Mouse (Mus musculus) stomach, embryonic 14.5 days (tissue): ENCODE data around the gene Susd6. TPM values are rescaled to one million over a fixed set of nuclear protein-coding genes. Genes with fewer than 3 reads are reported as not detected.

Experiments used
- ATAC-seq: fragments of 200-750 bp; cut with Nextera tagmentation; 2 replicates; pipeline ENCODE4 v1.8.0; 2017; ENCODE audit warnings: low read depth, moderate TSS enrichment; ENCODE audit not compliant: insufficient number of reproducible peaks, insufficient read depth, low FRiP score
- H3K27ac ChIP-seq: fragments of 300-500 bp; sonication (generic); 2 replicates; pipeline ENCODE4 v1.5.1; 2014; ENCODE audit warnings: mild to moderate bottlenecking, low read length, moderate library complexity, mixed read lengths
- H3K27me3 ChIP-seq: fragments of 300-500 bp; sonication (generic); 2 replicates; pipeline ENCODE4 v1.6.1; 2014; ENCODE audit warnings: low read length, control low read depth, mixed read lengths; ENCODE audit not compliant: control insufficient read depth, insufficient read depth
- H3K36me3 ChIP-seq: fragments of 300-500 bp; sonication (generic); 2 replicates; pipeline ENCODE4 v1.6.1; 2014; ENCODE audit warnings: mild to moderate bottlenecking, control low read depth, low read length, moderate library complexity, mixed read lengths; ENCODE audit not compliant: control insufficient read depth, insufficient read depth
- H3K4me1 ChIP-seq: fragments of 300-500 bp; sonication (generic); 2 replicates; pipeline ENCODE4 v1.6.1; 2014; ENCODE audit warnings: low read length, control low read depth, mixed read lengths; ENCODE audit not compliant: control insufficient read depth, insufficient read depth
- H3K4me2 ChIP-seq: fragments of 300-500 bp; sonication (generic); replicated peaks from 2 replicates; pipeline ENCODE4 v1.6.1; 2014; ENCODE audit warnings: low read depth, low read length, control low read depth
- H3K4me3 ChIP-seq: fragments of 300-500 bp; sonication (generic); 2 replicates; pipeline ENCODE4 v1.5.1; 2014; ENCODE audit warnings: low read depth, low read length, control low read depth
- H3K9ac ChIP-seq: fragments of 300-500 bp; sonication (generic); replicated peaks from 2 replicates; pipeline ENCODE4 v1.6.1; 2014; ENCODE audit warnings: low read depth, mild to moderate bottlenecking, control low read depth, low read length, moderate library complexity, mixed read lengths
- H3K9me3 ChIP-seq: fragments of 300-500 bp; sonication (generic); 2 replicates; pipeline ENCODE4 v1.6.1; 2016; ENCODE audit warnings: low read depth, low read length, control low read depth; ENCODE audit not compliant: control insufficient read depth
- WGBS: fragments of 180-500 bp; shearing (Covaris S2); extraction: QIAGEN DNeasy Blood & Tissue Kit; methylation state at CpG from one replicate; pipeline ENCODE4 v1.1.7; 2014; 5-methylcytosine and 5-hydroxymethylcytosine counted together
- polyA plus RNA-seq: library from polyadenylated mRNA; unstranded; fragments of >200 nt; fragmentation: Nextera tagmentation; extraction: Ambion mirVana; gene quantifications from 2 replicates; pipeline ENCODE4 v1.2.1, GENCODE M21; 2014

The Susd6 gene
- polyA plus RNA-seq, 1 experiment from 2014 or later: 20.8 TPM

GRCm38 (mm10) chr12:80759713-80760395, 30.5 kb upstream of the Susd6 start:
- Histone ChIP-seq H3K36me3 (no peaks in the 10 kb centered on the region), H3K9ac (no peak overlapping the region), H3K27me3 (peaks cover 34% of the 10 kb centered on the region), H3K4me2 (peak overlapping the region; percentile 72), H3K4me3 (peak overlapping the region; percentile 50), H3K4me1 (peaks cover 22% of the 10 kb centered on the region), H3K9me3 (no peaks in the 10 kb centered on the region), H3K27ac (no peak overlapping the region)
- 1% methylated on average over 22 of the region's 22 CpGs for WGBS
- ATAC-seq: no peak

- WGBS: 1% methylated on average over 24 of the region's 24 CpGs
- peaks cover 34% of the 10 kb centered on the region for H3K27me3 ChIP-seq
- H3K36me3 ChIP-seq: no peaks in the 10 kb centered on the region
- no peak within 1 kb of the TSS for H3K9ac ChIP-seq
- H3K4me1 ChIP-seq: peaks cover 22% of the 10 kb centered on the region
- no peak for ATAC-seq
- no peak within 1 kb of the TSS for H3K27ac ChIP-seq
- peak within 1 kb of the TSS; percentile 50 for H3K4me3 ChIP-seq
- no peaks in the 10 kb centered on the region for H3K9me3 ChIP-seq
- H3K4me2 ChIP-seq: peak within 1 kb of the TSS; percentile 72
Measured at GRCm38 (mm10) chr12:80760396-80760801, 29.9 kb upstream of the Susd6 start, which contains the start of gene Ccdc177. Gene Ccdc177 (minus strand): TSS chr12:80760687.

DNA sequence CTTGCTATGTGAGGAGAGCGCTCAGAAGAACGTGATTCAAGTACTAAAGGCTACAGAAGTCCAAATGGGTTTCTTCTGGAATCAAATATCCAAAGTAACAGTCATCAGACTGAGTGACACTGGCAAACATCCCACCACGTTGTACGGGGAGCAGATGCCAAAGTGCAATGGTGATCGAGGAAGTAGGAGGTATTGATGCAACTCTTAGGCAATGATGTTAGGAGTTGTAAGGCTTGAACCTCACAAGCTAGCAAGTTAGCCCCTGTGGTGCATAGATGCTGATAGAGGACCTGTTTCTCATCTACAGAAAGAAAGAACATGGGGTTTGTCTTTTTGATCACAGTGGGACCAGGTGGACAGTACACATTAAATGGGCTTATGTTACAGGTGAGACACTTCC, 27.3 kb upstream of the Susd6 start:
- peaks cover 16% of the 10 kb centered on the region for H3K4me1 ChIP-seq
- peaks cover 20% of the 10 kb centered on the region for H3K27me3 ChIP-seq
- WGBS: 85% methylated on average over 5 of the region's 5 CpGs
- no peak overlapping the region for H3K4me2 ChIP-seq
- no peaks in the 10 kb centered on the region for H3K9me3 ChIP-seq
- H3K27ac ChIP-seq: no peak overlapping the region
- no peak overlapping the region for H3K4me3 ChIP-seq
- no peak overlapping the region for H3K9ac ChIP-seq
- no peak for ATAC-seq
- no peaks in the 10 kb centered on the region for H3K36me3 ChIP-seq

DNA sequence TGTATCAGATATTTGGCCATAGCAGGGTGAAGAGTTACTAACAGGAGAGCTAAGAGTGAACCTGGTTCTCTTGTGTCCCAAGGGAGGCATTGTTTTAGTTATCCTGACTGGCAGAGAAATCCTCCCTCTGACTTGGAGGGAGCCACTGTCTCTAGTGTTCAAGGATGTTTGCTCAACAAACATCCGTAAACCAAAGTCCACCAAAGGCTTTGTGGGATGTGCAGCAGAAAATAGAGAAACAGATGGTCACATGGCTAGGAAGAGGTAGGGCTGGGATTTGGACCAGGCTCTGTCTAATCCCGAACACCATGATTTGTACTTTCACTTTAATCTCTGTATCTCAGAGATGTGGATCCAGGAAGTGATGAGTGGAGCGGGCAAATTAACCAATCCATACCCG, 26.2 kb upstream of the Susd6 start:
- H3K4me3 ChIP-seq: no peak overlapping the region
- H3K4me2 ChIP-seq: no peak overlapping the region
- H3K27ac ChIP-seq: no peak overlapping the region
- no peaks in the 10 kb centered on the region for H3K9me3 ChIP-seq
- H3K27me3 ChIP-seq: peaks cover 11% of the 10 kb centered on the region
- no peak overlapping the region for H3K9ac ChIP-seq
- WGBS: 77% methylated on average over 4 of the region's 4 CpGs
- ATAC-seq: no peak
- no peaks in the 10 kb centered on the region for H3K36me3 ChIP-seq
- peaks cover 8% of the 10 kb centered on the region for H3K4me1 ChIP-seq

- H3K27ac ChIP-seq: no peak overlapping the region
- 19% methylated on average over 11 of the region's 11 CpGs for WGBS
- H3K27me3 ChIP-seq: no peaks in the 10 kb centered on the region
- no peak overlapping the region for H3K9ac ChIP-seq
- H3K9me3 ChIP-seq: no peaks in the 10 kb centered on the region
- no peak overlapping the region for H3K4me2 ChIP-seq
- no peak for ATAC-seq
- no peaks in the 10 kb centered on the region for H3K36me3 ChIP-seq
- H3K4me3 ChIP-seq: no peak overlapping the region
- no peaks in the 10 kb centered on the region for H3K4me1 ChIP-seq
Measured at GRCm38 (mm10) chr12:80769697-80770096, 20.6 kb upstream of the Susd6 start.

GRCm38 (mm10) chr12:80774786-80775185, 15.5 kb upstream of the Susd6 start:
- Histone ChIP-seq H3K27me3 (no peaks in the 10 kb centered on the region), H3K4me1 (no peaks in the 10 kb centered on the region), H3K36me3 (no peaks in the 10 kb centered on the region), H3K4me3 (no peak overlapping the region), H3K9me3 (no peaks in the 10 kb centered on the region), H3K9ac (no peak overlapping the region), H3K27ac (no peak overlapping the region), H3K4me2 (no peak overlapping the region)
- ATAC-seq: no peak
- 59% methylated on average over 7 of the region's 7 CpGs for WGBS

- ATAC-seq: no peak
- no peak overlapping the region for H3K4me2 ChIP-seq
- H3K27ac ChIP-seq: no peak overlapping the region
- H3K27me3 ChIP-seq: no peaks in the 10 kb centered on the region
- H3K9ac ChIP-seq: no peak overlapping the region
- H3K9me3 ChIP-seq: no peaks in the 10 kb centered on the region
- H3K36me3 ChIP-seq: no peaks in the 10 kb centered on the region
- no peak overlapping the region for H3K4me3 ChIP-seq
- H3K4me1 ChIP-seq: no peaks in the 10 kb centered on the region
- WGBS: 74% methylated on average over 4 of the region's 4 CpGs
Measured at GRCm38 (mm10) chr12:80776046-80776634, 14.2 kb upstream of the Susd6 start.

DNA sequence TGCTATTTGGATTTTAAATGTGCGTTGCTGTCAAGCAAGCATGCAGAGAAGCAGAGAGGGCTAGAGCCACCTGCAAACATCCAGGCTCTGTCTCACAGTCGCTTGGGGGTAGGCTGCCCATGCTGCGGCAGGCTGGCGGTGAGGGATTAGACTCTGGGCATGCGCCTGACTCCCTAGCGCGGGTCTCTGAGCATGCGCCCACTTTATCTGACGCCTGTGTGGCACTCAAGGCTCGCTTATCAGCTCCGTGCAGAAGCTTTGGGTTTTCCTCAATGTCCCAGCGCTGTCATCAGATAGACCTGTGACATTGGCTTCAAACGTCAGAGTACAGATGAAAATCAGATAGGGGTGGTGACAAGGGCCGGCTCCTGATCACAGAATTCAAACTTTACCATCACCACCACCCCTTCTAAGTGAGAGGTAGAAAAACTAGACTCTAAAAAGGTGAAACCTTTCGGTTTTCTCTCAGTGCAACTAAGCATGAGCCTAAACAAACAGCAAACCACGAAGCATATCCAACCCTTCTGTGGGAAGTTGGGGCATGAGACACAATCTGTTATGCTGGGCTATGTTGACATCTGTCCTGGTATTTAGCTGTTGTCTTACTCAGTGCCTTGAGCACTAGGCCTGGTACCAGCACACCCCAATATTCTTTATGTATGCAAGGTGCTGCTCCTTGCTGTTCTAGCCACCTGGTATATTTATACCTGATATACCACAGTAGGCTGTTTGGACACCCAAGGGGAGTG, 11.9 kb upstream of the Susd6 start:
- Histone ChIP-seq H3K36me3 (no peaks in the 10 kb centered on the region), H3K27ac (no peak overlapping the region), H3K4me1 (no peaks in the 10 kb centered on the region), H3K4me2 (no peak overlapping the region), H3K4me3 (no peak overlapping the region), H3K27me3 (no peaks in the 10 kb centered on the region), H3K9me3 (no peaks in the 10 kb centered on the region), H3K9ac (no peak overlapping the region)
- 73% methylated on average over 16 of the region's 16 CpGs for WGBS
- peak; percentile 75; the same call in 1 of the 2 replicates for ATAC-seq
